Mouse (Mus musculus) myocyte (in vitro differentiated cells): ENCODE measurements around the gene Ttll12.

Source experiments
- CEBPB ChIP-seq: IDR thresholded peaks from 2 replicates; pipeline ENCODE4 v1.6.1; 2011; ENCODE audit warnings: mild to moderate bottlenecking, moderate library complexity; ENCODE audit not compliant: poor library complexity, insufficient read depth, severe bottlenecking
- E2F4 ChIP-seq: IDR thresholded peaks from one replicate; pipeline ENCODE4 v1.6.1; 2011; ENCODE audit warnings: mild to moderate bottlenecking, control low read depth, moderate library complexity; ENCODE audit not compliant: insufficient read depth
- MAX ChIP-seq: IDR thresholded peaks from one replicate; pipeline ENCODE4 v1.6.1; 2011; ENCODE audit warnings: low read depth, mild to moderate bottlenecking, control low read depth
- MYOG ChIP-seq, 3 experiments: IDR thresholded peaks; one replicate each; pipeline ENCODE4 v1.6.1; 2011; ENCODE audit warnings: control low read depth in 2 of 3, low read depth in 2 of 3, mild to moderate bottlenecking in 2 of 3; ENCODE audit not compliant: insufficient read length in 2 of 3, control insufficient read depth in 1 of 3, insufficient read depth in 1 of 3
- POLR2A ChIP-seq: IDR thresholded peaks from one replicate; pipeline ENCODE4 v1.6.1; 2011; ENCODE audit warnings: low read depth, mild to moderate bottlenecking, control low read depth, moderate library complexity; ENCODE audit not compliant: insufficient read length
- POLR2AphosphoS2 ChIP-seq: IDR thresholded peaks from one replicate; pipeline ENCODE4 v1.6.1; 2011; ENCODE audit warnings: low read depth, control low read depth; ENCODE audit not compliant: insufficient read length
- TCF12 ChIP-seq: IDR thresholded peaks from one replicate; pipeline ENCODE4 v1.6.1; 2011; ENCODE audit warnings: mild to moderate bottlenecking, control low read depth; ENCODE audit not compliant: poor library complexity, insufficient read depth, severe bottlenecking
- USF1 ChIP-seq: IDR thresholded peaks from one replicate; pipeline ENCODE4 v1.6.1; 2011; ENCODE audit warnings: low read depth, mild to moderate bottlenecking, control low read depth, moderate library complexity

GRCm38 (mm10) chr15:83535890-83536231, 59.1 kb downstream of the Ttll12 start:
- TF ChIP-seq POLR2AphosphoS2 (no peak), POLR2A (no peak), USF1 (no peak), E2F4 (no peak), MYOG (IDR thresholded peaks at IDR 0.05; ENCODE audit: control insufficient read depth in 1 of 3, insufficient read depth in 1 of 3, insufficient read length in 2 of 3, low read depth in 2 of 3) (no peak), TCF12 (no peak), CEBPB (no peak), MAX (no peak)
